Mouse (Mus musculus) olfactory bulb, adult 2 months (tissue): ENCODE data around the gene Trpc4.

ENCODE experiments used
- CTCF ChIP-seq: fragments of 200-500 bp; IDR thresholded peaks from 2 replicates; pipeline ENCODE4 v1.5.1; 2012; ENCODE audit warnings: low read depth, mild to moderate bottlenecking, low read length, moderate library complexity; ENCODE audit not compliant: insufficient read depth
- POLR2A ChIP-seq: fragments of 200-500 bp; IDR thresholded peaks from 2 replicates; pipeline ENCODE4 v1.6.1; 2012; ENCODE audit warnings: mild to moderate bottlenecking, low read depth, low read length, moderate library complexity; ENCODE audit not compliant: insufficient read depth

DNA sequence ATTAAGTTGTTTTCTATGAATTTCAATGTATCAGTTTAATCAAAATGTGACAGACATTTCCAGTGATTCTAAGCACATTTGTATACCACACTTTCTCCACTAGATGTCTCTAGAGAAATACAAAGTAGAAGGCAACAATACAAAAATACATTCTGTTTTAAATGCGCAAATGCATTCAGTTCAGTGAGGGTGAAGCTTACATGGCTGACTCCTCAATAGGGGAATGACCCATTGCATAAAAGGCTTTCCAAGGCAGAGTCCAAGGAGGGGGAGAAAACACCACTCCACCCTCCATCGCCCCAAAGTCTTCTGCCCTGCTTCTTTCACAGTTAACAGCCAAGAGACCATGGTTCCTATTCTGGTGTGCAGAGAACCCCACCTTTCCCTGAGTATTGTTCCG is 201.7 kb downstream of the Trpc4 start:
- TF ChIP-seq POLR2A (no peak), CTCF (no peak)
